Mouse (Mus musculus): ENCODE measurements around the gene Epb41l2. TPM values are rescaled to one million over a fixed set of nuclear protein-coding genes. Genes with fewer than 3 reads are reported as not detected.

Gene Epb41l2
- total and polyA plus RNA-seq, 2 experiments, result 6.8 to 17.4 TPM

DNA sequence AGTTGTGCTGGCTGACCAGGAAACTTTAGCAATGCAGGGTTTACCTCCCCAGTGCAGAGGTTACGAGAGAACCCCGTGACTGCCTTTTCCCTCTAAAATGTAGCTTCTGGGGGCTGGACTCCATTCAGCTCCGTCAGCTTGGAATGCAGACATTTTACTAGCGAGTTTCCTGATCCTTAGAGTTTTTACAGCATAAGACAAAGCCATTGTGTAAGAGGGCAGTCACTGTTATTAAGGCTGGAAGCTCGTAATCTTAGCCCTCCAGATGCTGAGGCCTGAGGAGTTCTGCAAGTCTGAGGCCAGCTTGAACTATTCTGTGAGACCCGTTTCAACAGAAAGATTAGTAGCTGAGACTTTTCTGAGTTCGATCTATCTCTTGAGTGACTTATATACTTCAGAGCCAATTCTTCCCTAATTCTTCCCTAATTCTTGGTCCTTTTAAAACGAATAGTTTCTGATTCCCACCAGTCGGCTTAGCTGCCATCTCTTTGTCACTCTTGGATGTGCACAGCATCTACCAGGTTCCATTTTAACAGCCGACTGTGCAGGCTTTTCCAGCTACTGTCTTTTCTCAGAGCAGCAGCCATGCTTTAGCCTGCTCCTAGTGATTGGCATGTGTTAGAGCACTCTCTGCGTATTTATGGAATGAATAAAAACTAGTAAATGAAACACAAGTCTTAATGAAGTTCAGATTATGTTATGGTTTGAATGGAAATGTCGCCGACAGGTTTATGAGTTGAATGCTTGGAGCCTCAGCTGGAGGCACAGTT lies 26.4 kb downstream of the Epb41l2 start:
- no peak overlapping the region for H3K4me3 ChIP-seq (ENCODE audit: insufficient read depth, low read depth, low read length)
- H3K27ac ChIP-seq (replicated peaks; ENCODE audit: insufficient read depth, low read depth, low read length), result no peak overlapping the region
- peaks cover 7% of the 10 kb centered on the region; the same call in 1 of the 2 replicates for H3K4me1 ChIP-seq (ENCODE audit: control insufficient read depth, insufficient read depth, low read length)
- no peaks in the 10 kb centered on the region for H3K36me3 ChIP-seq (ENCODE audit: control insufficient read depth, insufficient read depth, low read length)
- no peaks in the 10 kb centered on the region; the same call in 1 of the 2 replicates for H3K79me2 ChIP-seq (ENCODE audit: control insufficient read depth, insufficient read depth, low read length)
- H3K9ac ChIP-seq (ENCODE audit: low read depth, low read length), result no peak overlapping the region
- 81% methylated on average over 13 of the region's 13 CpGs for WGBS
- H3K27me3 ChIP-seq (ENCODE audit: control insufficient read depth, insufficient read depth, low read length), result no peaks in the 10 kb centered on the region
- TF ChIP-seq CTCF (IDR thresholded peaks at IDR 0.05; ENCODE audit: low read depth, low read length) (no peak), POLR2A (IDR thresholded peaks at IDR 0.05; ENCODE audit: extremely low read depth, insufficient read depth, low read length) (no peak)
- DNase-seq (ENCODE audit: extremely low read depth, low read depth, low spot score), result no peak

DNA sequence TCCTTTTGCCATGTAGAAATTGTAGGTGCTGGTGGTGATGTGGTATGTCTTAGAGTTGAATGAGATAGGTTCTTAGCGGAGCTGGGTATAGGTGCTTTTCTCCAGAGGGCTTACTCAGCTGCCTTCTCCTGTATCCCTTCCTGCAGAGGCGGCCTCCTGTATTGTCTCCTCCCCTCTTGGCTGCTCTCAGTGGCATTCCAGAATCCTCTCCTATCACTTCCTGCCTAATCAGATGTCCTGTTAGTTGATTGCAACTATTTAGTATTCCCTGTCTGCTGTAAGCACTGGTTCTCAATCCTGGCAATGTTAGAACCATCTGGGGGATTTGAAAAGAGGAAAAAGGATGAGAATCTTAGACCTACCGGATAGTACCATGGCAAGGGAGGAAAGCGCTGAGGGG lies 27.3 kb downstream of the Epb41l2 start:
- Histone ChIP-seq H3K79me2 (ENCODE audit: control insufficient read depth, insufficient read depth, low read length) (no peaks in the 10 kb centered on the region; the same call in 1 of the 2 replicates), H3K4me1 (ENCODE audit: control insufficient read depth, insufficient read depth, low read length) (peaks cover 7% of the 10 kb centered on the region; the same call in 1 of the 2 replicates), H3K36me3 (ENCODE audit: control insufficient read depth, insufficient read depth, low read length) (no peaks in the 10 kb centered on the region), H3K9ac (ENCODE audit: low read depth, low read length) (no peak overlapping the region), H3K4me3 (ENCODE audit: insufficient read depth, low read depth, low read length) (no peak overlapping the region), H3K27ac (replicated peaks; ENCODE audit: insufficient read depth, low read depth, low read length) (no peak overlapping the region), H3K27me3 (ENCODE audit: control insufficient read depth, insufficient read depth, low read length) (no peaks in the 10 kb centered on the region)
- no peak for DNase-seq (ENCODE audit: extremely low read depth, low read depth, low spot score)
- WGBS, result 75% methylated on average over 4 of the region's 4 CpGs
- TF ChIP-seq POLR2A (IDR thresholded peaks at IDR 0.05; ENCODE audit: extremely low read depth, insufficient read depth, low read length) (no peak), CTCF (IDR thresholded peaks at IDR 0.05; ENCODE audit: low read depth, low read length) (no peak)

DNA sequence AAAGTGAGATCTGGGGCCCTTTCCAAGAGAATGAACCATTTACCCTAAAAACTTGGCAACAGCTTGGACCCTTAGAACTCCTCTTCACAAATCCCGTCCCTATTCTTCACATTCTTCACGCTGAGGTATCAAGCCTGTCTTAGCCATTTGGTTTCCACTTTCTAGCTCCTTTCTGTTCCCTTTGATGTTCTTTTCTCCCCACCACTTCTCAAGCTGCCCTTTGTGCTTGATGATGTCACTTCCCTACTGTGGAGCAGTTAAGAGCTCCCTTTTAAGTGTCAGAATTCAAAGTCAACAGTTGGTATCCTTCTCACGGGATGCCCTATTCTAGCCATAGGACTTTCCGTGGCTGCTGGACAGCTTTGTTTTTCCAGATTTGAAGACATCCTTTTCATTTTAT lies 27.7 kb downstream of the Epb41l2 start:
- peaks cover 7% of the 10 kb centered on the region; the same call in 1 of the 2 replicates for H3K4me1 ChIP-seq (ENCODE audit: control insufficient read depth, insufficient read depth, low read length)
- WGBS, result 65% methylated on average over 4 of the region's 4 CpGs
- H3K9ac ChIP-seq (ENCODE audit: low read depth, low read length), result no peak overlapping the region
- no peak overlapping the region for H3K27ac ChIP-seq (replicated peaks; ENCODE audit: insufficient read depth, low read depth, low read length)
- no peak for DNase-seq (ENCODE audit: extremely low read depth, low read depth, low spot score)
- no peaks in the 10 kb centered on the region for H3K27me3 ChIP-seq (ENCODE audit: control insufficient read depth, insufficient read depth, low read length)
- H3K36me3 ChIP-seq (ENCODE audit: control insufficient read depth, insufficient read depth, low read length), result no peaks in the 10 kb centered on the region
- no peak overlapping the region for H3K4me3 ChIP-seq (ENCODE audit: insufficient read depth, low read depth, low read length)
- TF ChIP-seq CTCF (IDR thresholded peaks at IDR 0.05; ENCODE audit: low read depth, low read length), result no peak
- no peak for TF ChIP-seq POLR2A (IDR thresholded peaks at IDR 0.05; ENCODE audit: extremely low read depth, insufficient read depth, low read length)
- H3K79me2 ChIP-seq (ENCODE audit: control insufficient read depth, insufficient read depth, low read length), result no peaks in the 10 kb centered on the region; the same call in 1 of the 2 replicates

DNA sequence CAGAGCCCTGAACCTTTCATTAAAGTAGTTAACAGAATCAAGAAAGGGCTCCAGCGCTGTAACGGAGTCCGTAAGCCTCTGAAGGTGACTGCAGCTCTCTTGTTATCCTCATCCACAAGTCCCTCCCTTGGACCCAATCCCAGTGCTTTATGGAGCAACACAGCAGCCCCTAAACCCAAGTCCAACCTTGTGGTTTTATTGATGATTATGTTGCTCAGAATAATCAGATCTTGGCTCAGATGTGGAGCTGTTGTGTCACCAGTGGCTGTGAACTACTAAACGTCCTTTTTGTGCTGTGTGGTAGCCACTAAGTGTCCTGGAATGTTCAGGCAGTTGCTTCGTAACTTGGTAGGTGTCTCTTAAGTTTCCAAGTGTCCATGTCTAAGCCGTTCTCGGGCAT lies 33.2 kb downstream of the Epb41l2 start:
- DNase-seq (ENCODE audit: extremely low read depth, low read depth, low spot score), result no peak
- Histone ChIP-seq H3K27me3 (ENCODE audit: control insufficient read depth, insufficient read depth, low read length) (no peaks in the 10 kb centered on the region), H3K36me3 (ENCODE audit: control insufficient read depth, insufficient read depth, low read length) (no peaks in the 10 kb centered on the region), H3K79me2 (ENCODE audit: control insufficient read depth, insufficient read depth, low read length) (peaks cover 2% of the 10 kb centered on the region; the same call in 1 of the 2 replicates), H3K4me3 (ENCODE audit: insufficient read depth, low read depth, low read length) (no peak overlapping the region), H3K27ac (replicated peaks; ENCODE audit: insufficient read depth, low read depth, low read length) (no peak overlapping the region), H3K9ac (ENCODE audit: low read depth, low read length) (no peak overlapping the region), H3K4me1 (ENCODE audit: control insufficient read depth, insufficient read depth, low read length) (peaks cover 3% of the 10 kb centered on the region; the same call in 1 of the 2 replicates)
- TF ChIP-seq CTCF (IDR thresholded peaks at IDR 0.05; ENCODE audit: low read depth, low read length) (no peak), POLR2A (IDR thresholded peaks at IDR 0.05; ENCODE audit: extremely low read depth, insufficient read depth, low read length) (no peak)
- WGBS, result 79% methylated on average over 7 of the region's 7 CpGs

DNA sequence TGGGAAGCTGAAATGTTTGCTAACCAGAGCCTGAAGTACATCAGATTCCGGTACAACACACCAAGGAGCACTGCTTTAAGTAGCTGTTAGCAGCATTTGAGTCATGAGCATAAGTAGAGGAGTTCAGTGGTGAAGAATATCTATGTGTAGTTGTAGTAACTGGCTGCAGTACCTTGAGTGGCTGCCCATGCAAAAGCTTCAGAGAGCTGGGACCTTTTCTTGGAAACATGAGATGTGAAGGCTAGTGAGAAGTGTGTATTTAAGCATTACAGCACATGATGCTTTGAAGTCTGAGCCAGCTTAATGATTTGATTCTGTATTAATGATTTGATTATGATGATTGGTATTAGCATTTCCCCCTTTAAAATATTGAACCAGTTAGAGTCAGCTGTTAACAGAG lies 34.1 kb downstream of the Epb41l2 start:
- no peak for TF ChIP-seq POLR2A (IDR thresholded peaks at IDR 0.05; ENCODE audit: extremely low read depth, insufficient read depth, low read length)
- no peak for TF ChIP-seq CTCF (IDR thresholded peaks at IDR 0.05; ENCODE audit: low read depth, low read length)
- no peak overlapping the region for H3K27ac ChIP-seq (replicated peaks; ENCODE audit: insufficient read depth, low read depth, low read length)
- no peaks in the 10 kb centered on the region for H3K27me3 ChIP-seq (ENCODE audit: control insufficient read depth, insufficient read depth, low read length)
- H3K79me2 ChIP-seq (ENCODE audit: control insufficient read depth, insufficient read depth, low read length), result peaks cover 2% of the 10 kb centered on the region; the same call in 1 of the 2 replicates
- peaks cover 9% of the 10 kb centered on the region for H3K4me1 ChIP-seq (ENCODE audit: control insufficient read depth, insufficient read depth, low read length)
- no peak overlapping the region for H3K9ac ChIP-seq (ENCODE audit: low read depth, low read length)
- no peak overlapping the region for H3K4me3 ChIP-seq (ENCODE audit: insufficient read depth, low read depth, low read length)
- H3K36me3 ChIP-seq (ENCODE audit: control insufficient read depth, insufficient read depth, low read length), result no peaks in the 10 kb centered on the region
- DNase-seq (ENCODE audit: extremely low read depth, low read depth, low spot score), result no peak
- 94% methylated on average over 1 of the region's 1 CpGs for WGBS
